Mouse (Mus musculus) cortical plate, adult 2 months (tissue): ENCODE data around the gene Gtf2a2. TPM values are rescaled to one million over a fixed set of nuclear protein-coding genes. Genes with fewer than 3 reads are reported as not detected.

Experiments used
- H3K27ac ChIP-seq: fragments of 200-500 bp; 2 replicates; pipeline ENCODE4 v1.5.1; 2012; ENCODE audit warnings: low read length, control low read depth, inconsistent platforms; ENCODE audit not compliant: insufficient read depth
- H3K4me1 ChIP-seq: fragments of 200-500 bp; 2 replicates; pipeline ENCODE4 v1.6.1; 2011; ENCODE audit warnings: low read length; ENCODE audit not compliant: control insufficient read depth, insufficient read depth
- H3K4me3 ChIP-seq: fragments of 200-500 bp; 2 replicates; pipeline ENCODE4 v1.5.1; 2011; ENCODE audit warnings: mild to moderate bottlenecking, low read length, control low read depth; ENCODE audit not compliant: insufficient read depth
- CTCF ChIP-seq: fragments of 200-500 bp; IDR thresholded peaks from 2 replicates; pipeline ENCODE4 v1.5.1; 2011; ENCODE audit warnings: mild to moderate bottlenecking, control low read depth, low read length; ENCODE audit not compliant: insufficient read depth; ENCODE audit errors: extremely low read depth
- POLR2A ChIP-seq: fragments of 200-500 bp; IDR thresholded peaks from 2 replicates; pipeline ENCODE4 v1.6.1; 2011; ENCODE audit warnings: mild to moderate bottlenecking, low read length, control low read depth; ENCODE audit not compliant: insufficient read depth; ENCODE audit errors: extremely low read depth
- polyA plus RNA-seq: library from polyadenylated mRNA; depleted of rRNA; stranded (reverse); fragments of >200 nt; gene quantifications from 2 replicates; pipeline ENCODE4 v1.2.3, GENCODE M21; 2012

Gtf2a2 gene
- polyA plus RNA-seq, 1 experiment: 65.7 TPM

GRCm38 (mm10) chr9:70037988-70038387, 25.6 kb downstream of the Gtf2a2 start, which contains the start of gene Gcnt3:
TSS of gene Gcnt3 (minus strand) at chr9:70038088.
- Histone ChIP-seq H3K4me3 (no peak within 1 kb of the TSS), H3K4me1 (no peaks in the 10 kb centered on the region), H3K27ac (no peak within 1 kb of the TSS)
- TF ChIP-seq POLR2A: no peak
- TF ChIP-seq CTCF: no peak

- Histone ChIP-seq H3K4me1 (no peaks in the 10 kb centered on the region), H3K4me3 (no peak overlapping the region), H3K27ac (no peak overlapping the region)
- TF ChIP-seq POLR2A: no peak
- TF ChIP-seq CTCF: no peak
Measured at GRCm38 (mm10) chr9:70039597-70040385, 27.4 kb downstream of the Gtf2a2 start.

GRCm38 (mm10) chr9:70040570-70040969, 28.2 kb downstream of the Gtf2a2 start:
- no peaks in the 10 kb centered on the region for H3K4me1 ChIP-seq
- TF ChIP-seq POLR2A: no peak
- no peak for TF ChIP-seq CTCF
- H3K4me3 ChIP-seq: no peak overlapping the region
- H3K27ac ChIP-seq: no peak overlapping the region

DNA sequence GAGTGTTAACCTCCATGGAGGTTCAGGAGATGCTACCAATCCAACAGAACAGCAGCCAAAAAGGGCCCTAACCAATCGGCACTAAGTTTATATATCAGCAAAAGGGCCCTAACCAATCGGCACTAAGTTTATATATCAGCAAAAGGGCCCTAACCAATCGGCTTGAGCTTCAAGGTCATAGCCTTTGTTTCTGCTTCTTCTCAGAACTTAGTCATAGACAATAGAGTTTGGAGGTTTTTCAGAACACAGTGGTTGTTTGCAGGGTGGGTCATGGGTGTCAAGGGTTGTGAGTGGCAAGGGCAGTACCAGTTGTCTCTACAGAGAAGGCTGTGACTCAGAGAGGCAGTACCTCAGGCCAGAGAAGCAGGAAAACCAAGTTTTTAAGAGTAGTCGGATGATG, 29.8 kb downstream of the Gtf2a2 start:
- no peak overlapping the region for H3K27ac ChIP-seq
- no peak overlapping the region for H3K4me3 ChIP-seq
- no peaks in the 10 kb centered on the region for H3K4me1 ChIP-seq
- no peak for TF ChIP-seq POLR2A
- TF ChIP-seq CTCF: no peak

DNA sequence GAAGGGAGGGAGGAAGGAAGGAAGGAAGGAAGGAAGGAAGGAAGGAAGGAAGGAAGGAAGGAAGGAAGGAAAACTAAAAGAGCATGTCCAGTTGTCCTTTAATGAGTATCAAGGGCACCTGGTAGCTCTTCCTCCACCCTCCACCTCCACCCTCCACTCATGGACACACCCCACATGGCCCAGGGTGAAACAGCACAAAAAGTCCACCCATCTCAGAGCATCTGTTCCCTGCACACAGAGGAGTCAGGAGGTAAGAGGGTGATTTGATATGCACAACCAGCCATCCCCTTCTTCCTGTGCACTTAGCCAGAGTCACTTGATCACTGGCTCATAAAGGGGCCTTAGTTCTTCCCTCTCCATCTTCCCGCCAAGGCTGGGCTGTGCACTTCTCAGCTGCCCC, 30.6 kb downstream of the Gtf2a2 start:
- Histone ChIP-seq H3K27ac (no peak overlapping the region), H3K4me1 (no peaks in the 10 kb centered on the region), H3K4me3 (no peak overlapping the region)
- TF ChIP-seq POLR2A (no peak), CTCF (no peak)

DNA sequence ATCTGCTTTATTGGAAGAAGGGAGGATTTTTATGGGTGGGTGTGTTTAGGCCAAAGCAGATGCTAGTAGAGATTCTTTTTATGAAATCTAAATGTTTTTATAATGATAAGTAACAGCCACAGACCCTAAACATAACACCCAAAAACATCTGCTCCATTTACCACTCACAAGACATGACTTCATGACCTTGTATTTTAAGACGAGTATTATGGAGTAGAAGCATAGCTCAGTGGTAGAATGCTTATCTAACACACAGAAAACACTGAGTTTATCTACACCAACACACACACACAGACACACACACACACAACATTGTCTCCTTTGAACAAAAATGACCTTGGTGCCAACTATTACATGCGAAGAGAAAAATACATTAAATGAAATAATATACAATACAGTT, 32.5 kb downstream of the Gtf2a2 start:
- Histone ChIP-seq H3K4me1 (no peaks in the 10 kb centered on the region), H3K4me3 (no peak overlapping the region), H3K27ac (no peak overlapping the region)
- TF ChIP-seq CTCF (no peak), POLR2A (no peak)

DNA sequence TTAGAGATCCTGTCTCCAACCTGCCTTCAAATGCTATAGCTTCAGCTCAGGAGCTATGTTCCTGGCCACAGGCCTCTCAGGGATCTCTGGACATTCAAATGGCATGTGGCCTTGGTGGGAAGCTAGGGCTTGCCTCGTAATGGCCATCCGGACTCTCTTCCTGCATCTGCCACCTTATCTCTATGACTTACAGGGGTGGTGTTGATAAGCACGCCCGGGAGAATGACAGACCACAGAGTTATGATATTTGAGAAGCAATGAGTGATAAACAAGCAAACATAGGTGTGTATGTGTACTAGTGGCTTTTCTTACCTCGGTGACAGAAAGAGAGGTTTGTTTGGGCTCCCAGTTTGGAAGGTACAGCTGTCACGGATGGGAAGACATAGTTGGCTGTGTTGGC, 33.9 kb downstream of the Gtf2a2 start:
- Histone ChIP-seq H3K4me1 (no peaks in the 10 kb centered on the region), H3K27ac (no peak overlapping the region), H3K4me3 (no peak overlapping the region)
- TF ChIP-seq POLR2A (no peak), CTCF (no peak)

GRCm38 (mm10) chr9:70047839-70048238, 35.5 kb downstream of the Gtf2a2 start:
- TF ChIP-seq POLR2A (no peak), CTCF (no peak)
- H3K4me3 ChIP-seq: no peak overlapping the region
- H3K27ac ChIP-seq: no peak overlapping the region
- no peaks in the 10 kb centered on the region for H3K4me1 ChIP-seq

DNA sequence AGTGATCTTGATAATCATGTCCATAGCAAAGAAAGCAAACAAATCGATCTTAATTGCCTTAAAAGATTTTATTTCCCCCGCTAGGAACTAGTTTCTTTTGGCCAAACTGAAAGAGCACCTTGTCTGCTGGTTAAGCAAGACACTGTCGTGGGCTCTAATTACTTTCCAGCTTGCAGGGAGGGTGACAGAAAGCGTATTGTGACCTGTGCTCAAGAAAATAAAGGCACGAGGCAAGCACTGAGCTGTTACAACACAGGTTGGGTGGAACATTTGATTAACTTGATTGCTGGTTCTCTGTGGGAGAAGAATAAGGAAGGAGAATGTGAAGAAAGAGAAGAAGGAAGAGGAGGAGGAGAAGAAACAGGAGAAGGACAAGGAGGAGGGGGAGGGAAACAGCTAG, 35.9 kb downstream of the Gtf2a2 start:
- Histone ChIP-seq H3K27ac (no peak overlapping the region), H3K4me1 (no peaks in the 10 kb centered on the region), H3K4me3 (no peak overlapping the region)
- TF ChIP-seq CTCF: no peak
- TF ChIP-seq POLR2A: no peak

- Histone ChIP-seq H3K27ac (no peak overlapping the region), H3K4me1 (no peaks in the 10 kb centered on the region), H3K4me3 (no peak overlapping the region)
- TF ChIP-seq CTCF (no peak), POLR2A (no peak)
Measured at GRCm38 (mm10) chr9:70048751-70049415, 36.5 kb downstream of the Gtf2a2 start.
